Mouse (Mus musculus): ENCODE data around the gene Prss56. TPM values are rescaled to one million over a fixed set of nuclear protein-coding genes. Genes with fewer than 3 reads are reported as not detected.

Gene Prss56
- not detected in 2 replicates for polyA plus RNA-seq (2011; ENCODE audit: insufficient read depth, insufficient read length, low replicate concordance, missing spikeins)

DNA sequence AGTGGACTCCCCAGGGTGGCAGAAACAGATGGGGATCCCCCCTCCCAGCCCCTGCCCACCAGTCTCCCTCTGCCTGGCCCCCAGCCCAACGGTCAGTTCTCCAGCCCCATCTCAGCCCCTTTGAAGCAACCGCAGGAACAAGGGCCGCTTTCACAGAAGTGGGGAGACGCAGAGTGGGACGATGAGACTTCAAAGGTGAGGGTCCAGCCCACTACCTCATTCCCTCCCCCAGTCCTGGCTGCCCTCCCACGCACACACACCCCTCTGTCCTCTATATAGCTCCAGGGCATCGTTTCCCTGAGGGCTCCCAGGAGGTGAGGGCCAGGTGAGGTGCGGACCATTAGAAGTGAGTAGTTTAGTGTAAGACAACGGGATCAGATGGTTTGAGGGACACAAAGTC, at the start of gene Prss56:
Gene Prss56 (plus strand): TSS at position 301 of the 400 bp plus-strand sequence.
- Histone ChIP-seq H3K4me1 (ENCODE audit: control insufficient read depth, insufficient read depth, low read length) (no peaks in the 10 kb centered on the region), H3K4me3 (replicated peaks; ENCODE audit: control insufficient read depth, low read depth, low read length) (no peak within 1 kb of the TSS), H3K27ac (ENCODE audit: control insufficient read depth, insufficient read depth, low read depth, low read length, poor library complexity) (no peak within 1 kb of the TSS)
- TF ChIP-seq CTCF (IDR thresholded peaks at IDR 0.05; ENCODE audit: control insufficient read depth, insufficient read depth, low read length) (no peak), POLR2A (IDR thresholded peaks at IDR 0.05; ENCODE audit: borderline replicate concordance, control insufficient read depth, low read depth, low read length) (no peak)
- 72% methylated on average over 9 of the region's 9 CpGs for WGBS

DNA sequence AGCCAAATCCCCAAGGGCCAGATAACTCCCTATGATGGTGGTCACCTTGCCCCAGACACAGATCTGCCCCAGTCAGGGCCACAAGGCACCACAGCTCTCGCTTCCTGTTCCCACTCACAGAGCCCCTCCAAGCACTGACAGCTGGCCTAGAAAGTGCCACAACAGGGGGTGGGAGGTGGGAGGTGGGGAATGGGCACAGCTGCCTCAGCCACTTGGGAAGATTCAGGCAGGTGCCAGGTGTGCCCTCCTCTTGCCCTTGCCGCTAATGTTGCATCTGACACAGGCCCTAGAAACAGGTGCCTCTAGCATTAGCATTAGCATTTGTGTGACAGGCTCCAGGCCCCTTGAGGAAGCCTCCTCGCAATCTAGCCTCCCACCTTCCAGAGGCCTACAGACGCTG, 41.6 kb upstream of the Prss56 start:
- no peak overlapping the region for H3K4me3 ChIP-seq (replicated peaks; ENCODE audit: control insufficient read depth, low read depth, low read length)
- TF ChIP-seq POLR2A (IDR thresholded peaks at IDR 0.05; ENCODE audit: borderline replicate concordance, control insufficient read depth, low read depth, low read length) (no peak), CTCF (IDR thresholded peaks at IDR 0.05; ENCODE audit: control insufficient read depth, insufficient read depth, low read length) (no peak)
- H3K27ac ChIP-seq (ENCODE audit: control insufficient read depth, insufficient read depth, low read depth, low read length, poor library complexity): no peak overlapping the region
- no peaks in the 10 kb centered on the region for H3K4me1 ChIP-seq (ENCODE audit: control insufficient read depth, insufficient read depth, low read length)
- 78% methylated on average over 4 of the region's 4 CpGs for WGBS

DNA sequence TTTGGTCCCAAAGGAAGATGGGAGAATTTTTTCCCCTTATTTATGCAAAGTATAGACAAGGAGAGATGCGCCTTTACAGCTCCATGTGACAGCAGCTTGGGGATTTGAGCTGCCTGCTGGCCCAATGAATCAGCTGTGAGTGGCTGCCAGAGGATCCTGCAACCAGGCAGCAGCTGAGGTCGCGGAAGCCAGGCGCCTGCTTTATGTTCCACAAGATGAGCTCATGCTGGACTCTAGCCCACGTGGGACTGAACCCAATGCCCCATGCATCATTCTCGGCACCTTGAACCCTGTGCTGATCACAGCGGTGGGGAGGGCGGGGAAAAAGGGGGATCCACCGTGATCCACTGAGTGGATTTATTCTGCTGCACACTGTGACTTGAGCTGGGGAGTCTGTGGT, 40.7 kb upstream of the Prss56 start:
- 81% methylated on average over 9 of the region's 9 CpGs for WGBS
- no peak for TF ChIP-seq CTCF (IDR thresholded peaks at IDR 0.05; ENCODE audit: control insufficient read depth, insufficient read depth, low read length)

DNA sequence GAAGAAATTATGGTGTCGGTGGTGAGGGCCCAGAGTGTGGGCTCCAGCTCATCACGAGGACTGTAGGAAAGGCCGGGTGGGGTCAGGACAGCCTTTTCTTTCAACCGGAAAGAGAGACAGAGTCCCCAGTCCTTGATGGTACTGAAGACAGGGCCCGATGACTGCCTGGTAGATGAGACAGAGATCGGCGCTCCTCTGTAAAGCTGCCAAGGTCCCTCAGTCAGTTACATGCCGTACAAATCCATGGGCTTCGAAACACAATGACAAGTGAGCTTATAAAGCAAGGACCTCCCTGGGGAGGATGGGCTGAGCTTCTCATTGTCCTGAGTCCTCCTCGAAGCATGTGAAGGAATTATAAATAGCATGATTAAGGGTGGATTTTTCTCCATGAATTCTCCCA, 40.0 kb upstream of the Prss56 start:
- Histone ChIP-seq H3K27ac (ENCODE audit: control insufficient read depth, insufficient read depth, low read depth, low read length, poor library complexity) (no peak overlapping the region), H3K4me3 (replicated peaks; ENCODE audit: control insufficient read depth, low read depth, low read length) (no peak overlapping the region), H3K4me1 (ENCODE audit: control insufficient read depth, insufficient read depth, low read length) (no peaks in the 10 kb centered on the region)
- 80% methylated on average over 10 of the region's 10 CpGs for WGBS
- TF ChIP-seq POLR2A (IDR thresholded peaks at IDR 0.05; ENCODE audit: borderline replicate concordance, control insufficient read depth, low read depth, low read length) (no peak), CTCF (IDR thresholded peaks at IDR 0.05; ENCODE audit: control insufficient read depth, insufficient read depth, low read length) (no peak)

More for the DNA sequence above, 40.7 kb upstream of the Prss56 start:
- H3K4me3 ChIP-seq (replicated peaks; ENCODE audit: control insufficient read depth, low read depth, low read length): no peak overlapping the region
- no peak overlapping the region for H3K27ac ChIP-seq (ENCODE audit: control insufficient read depth, insufficient read depth, low read depth, low read length, poor library complexity)
- H3K4me1 ChIP-seq (ENCODE audit: control insufficient read depth, insufficient read depth, low read length): no peaks in the 10 kb centered on the region

- TF ChIP-seq POLR2A (IDR thresholded peaks at IDR 0.05; ENCODE audit: borderline replicate concordance, control insufficient read depth, low read depth, low read length): no peak
- TF ChIP-seq CTCF (IDR thresholded peaks at IDR 0.05; ENCODE audit: control insufficient read depth, insufficient read depth, low read length): no peak
- Histone ChIP-seq H3K4me3 (replicated peaks; ENCODE audit: control insufficient read depth, low read depth, low read length) (no peak overlapping the region), H3K27ac (ENCODE audit: control insufficient read depth, insufficient read depth, low read depth, low read length, poor library complexity) (no peak overlapping the region), H3K4me1 (ENCODE audit: control insufficient read depth, insufficient read depth, low read length) (no peaks in the 10 kb centered on the region)
- WGBS: 27% methylated on average over 13 of the region's 13 CpGs
Observed at GRCm38 (mm10) chr1:87149422-87149821, 33.7 kb upstream of the Prss56 start.

GRCm38 (mm10) chr1:87151286-87151685, 31.8 kb upstream of the Prss56 start:
- WGBS: 71% methylated on average over 6 of the region's 6 CpGs
- Histone ChIP-seq H3K4me1 (ENCODE audit: control insufficient read depth, insufficient read depth, low read length) (no peaks in the 10 kb centered on the region), H3K27ac (ENCODE audit: control insufficient read depth, insufficient read depth, low read depth, low read length, poor library complexity) (no peak overlapping the region), H3K4me3 (replicated peaks; ENCODE audit: control insufficient read depth, low read depth, low read length) (no peak overlapping the region)
- TF ChIP-seq CTCF (IDR thresholded peaks at IDR 0.05; ENCODE audit: control insufficient read depth, insufficient read depth, low read length): no peak
- TF ChIP-seq POLR2A (IDR thresholded peaks at IDR 0.05; ENCODE audit: borderline replicate concordance, control insufficient read depth, low read depth, low read length): no peak

- TF ChIP-seq CTCF (IDR thresholded peaks at IDR 0.05; ENCODE audit: control insufficient read depth, insufficient read depth, low read length): no peak
- TF ChIP-seq POLR2A (IDR thresholded peaks at IDR 0.05; ENCODE audit: borderline replicate concordance, control insufficient read depth, low read depth, low read length): no peak
- no peak overlapping the region for H3K27ac ChIP-seq (ENCODE audit: control insufficient read depth, insufficient read depth, low read depth, low read length, poor library complexity)
- no peak overlapping the region for H3K4me3 ChIP-seq (replicated peaks; ENCODE audit: control insufficient read depth, low read depth, low read length)
- WGBS: 2% methylated on average over 72 of the region's 72 CpGs
- no peaks in the 10 kb centered on the region for H3K4me1 ChIP-seq (ENCODE audit: control insufficient read depth, insufficient read depth, low read length)
Observed at GRCm38 (mm10) chr1:87153776-87154500, 29.2 kb upstream of the Prss56 start.

DNA sequence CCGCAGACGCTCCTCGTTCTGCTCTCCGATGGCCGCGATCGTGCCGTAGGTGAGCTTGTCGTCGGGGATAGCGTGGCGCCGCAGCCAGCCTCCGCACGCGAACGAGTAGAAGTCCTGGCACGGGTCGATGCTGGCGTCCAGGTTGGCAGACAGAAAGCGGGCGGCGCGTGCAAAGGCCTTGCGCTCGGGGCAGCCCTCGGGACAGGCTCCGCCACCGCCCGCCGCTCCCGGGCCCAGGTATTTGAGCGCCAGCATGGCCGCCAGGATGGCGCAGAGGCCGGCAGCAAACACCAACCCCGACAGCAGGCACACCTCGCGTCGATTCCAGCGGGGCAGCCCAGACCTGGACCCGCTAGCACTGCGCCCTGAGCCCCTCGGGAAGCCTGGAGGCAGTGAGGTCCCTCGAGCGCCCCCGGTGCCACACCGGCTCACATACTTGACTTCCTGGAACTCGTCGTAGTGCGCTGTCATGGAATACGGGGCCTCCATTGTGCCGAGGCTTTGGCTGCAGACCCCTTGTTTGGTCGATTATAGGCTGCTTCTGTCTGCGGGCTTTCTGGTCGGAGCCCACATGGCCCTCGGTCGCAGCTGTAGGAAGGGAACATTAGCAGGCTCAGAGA, 28.5 kb upstream of the Prss56 start:
- Histone ChIP-seq H3K4me3 (replicated peaks; ENCODE audit: control insufficient read depth, low read depth, low read length) (no peak overlapping the region), H3K27ac (ENCODE audit: control insufficient read depth, insufficient read depth, low read depth, low read length, poor library complexity) (no peak overlapping the region), H3K4me1 (ENCODE audit: control insufficient read depth, insufficient read depth, low read length) (no peaks in the 10 kb centered on the region)
- TF ChIP-seq CTCF (IDR thresholded peaks at IDR 0.05; ENCODE audit: control insufficient read depth, insufficient read depth, low read length) (no peak), POLR2A (IDR thresholded peaks at IDR 0.05; ENCODE audit: borderline replicate concordance, control insufficient read depth, low read depth, low read length) (no peak)
- WGBS: 5% methylated on average over 58 of the region's 58 CpGs

All from bone marrow, adult 2 months (tissue).